Mouse (Mus musculus): ENCODE measurements at regions not wholly inside any gene's neighbourhood (a gene's known extent, or its start where the extent isn't known, plus 50 kb on each side); places are given as distances from the start of the nearest gene placed in this dataset.

GRCm38 (mm10) chr4:84035347-84035746 is 510.0 kb downstream of the Ccdc171 start:
- DNase-seq, result no peak

- DNase-seq, result no peak
Measured at GRCm38 (mm10) chr4:84037535-84037934, 512.2 kb downstream of the Ccdc171 start.

GRCm38 (mm10) chr4:84050243-84050642 is 524.9 kb downstream of the Ccdc171 start:
- no peak for DNase-seq

GRCm38 (mm10) chr4:84056863-84057502 is 531.6 kb downstream of the Ccdc171 start:
- DNase-seq, result no peak

- DNase-seq, result no peak
Measured at GRCm38 (mm10) chr4:84060187-84060586, 534.8 kb downstream of the Ccdc171 start.

GRCm38 (mm10) chr4:84063755-84064154 is 538.4 kb downstream of the Ccdc171 start:
- no peak for DNase-seq

GRCm38 (mm10) chr4:84064614-84065456 is 539.5 kb downstream of the Ccdc171 start:
- peak; percentile 87 for DNase-seq

- no peak for DNase-seq
Measured at GRCm38 (mm10) chr4:84065457-84066124, 540.2 kb downstream of the Ccdc171 start.

GRCm38 (mm10) chr4:84067931-84068575 is 542.7 kb downstream of the Ccdc171 start:
- no peak for DNase-seq

- DNase-seq, result peak; percentile 52
Measured at GRCm38 (mm10) chr4:84068947-84069663, 543.8 kb downstream of the Ccdc171 start.

- DNase-seq, result no peak
Measured at GRCm38 (mm10) chr4:84069681-84070080, 544.3 kb downstream of the Ccdc171 start.

GRCm38 (mm10) chr4:84070089-84070488 is 544.7 kb downstream of the Ccdc171 start:
- no peak for DNase-seq

- DNase-seq, result no peak
Measured at GRCm38 (mm10) chr4:84072096-84072495, 546.8 kb downstream of the Ccdc171 start.

- no peak for DNase-seq
Measured at GRCm38 (mm10) chr4:84076526-84076925, 551.2 kb downstream of the Ccdc171 start.

GRCm38 (mm10) chr4:84079516-84079915 is 554.2 kb downstream of the Ccdc171 start:
- DNase-seq, result no peak

- DNase-seq, result no peak
Measured at GRCm38 (mm10) chr4:84081518-84081917, 556.2 kb downstream of the Ccdc171 start.

GRCm38 (mm10) chr4:84088166-84088565 is 562.8 kb downstream of the Ccdc171 start:
- DNase-seq, result no peak

- DNase-seq, result no peak
Measured at GRCm38 (mm10) chr4:84092509-84092908, 567.2 kb downstream of the Ccdc171 start.

GRCm38 (mm10) chr4:84095237-84095636 is 569.9 kb downstream of the Ccdc171 start:
- no peak for DNase-seq

- DNase-seq, result no peak
Measured at GRCm38 (mm10) chr4:84096081-84096480, 570.7 kb downstream of the Ccdc171 start.

- no peak for DNase-seq
Measured at GRCm38 (mm10) chr4:84099071-84099470, 573.7 kb downstream of the Ccdc171 start.

GRCm38 (mm10) chr4:84101923-84102322 is 573.2 kb downstream of the Bnc2 start:
- DNase-seq, result no peak

Measured in embryo, embryonic 11 days (tissue).